In genomic region chr5:118253551-118253950, GRCm38 (mm10) we compare ENCODE assay signal across 23 mouse cellular contexts. TPM values are rescaled to one million over a fixed set of nuclear protein-coding genes. Genes with fewer than 3 reads are reported as not detected.
"Had no signal": no experiment of that assay in that cellular context is flagged by ENCODE, and none has a peak within 500 bp of the region (broad histone marks: within the 10 kb centered on the region; RNA-seq: fewer than 3 reads in every experiment).

No protein-coding gene starts in this region.

- H3K4me1 ChIP-seq: limb, embryonic 12.5 days; limb, embryonic 15.5 days; midbrain, embryonic 12.5 days; midbrain, embryonic 15.5 days; neural tube, embryonic 12.5 days had no signal

- H3K27ac ChIP-seq: kidney, postnatal 0 days; layer of hippocampus, adult 2 months; limb, embryonic 12.5 days; limb, embryonic 15.5 days; liver, embryonic 14.5 days; midbrain, embryonic 12.5 days; midbrain, embryonic 15.5 days; neural tube, embryonic 12.5 days; neural tube, embryonic 15.5 days had no signal

- ATAC-seq: liver, postnatal 0 days; midbrain, embryonic 15.5 days had no signal

- H3K4me2 ChIP-seq: limb, embryonic 12.5 days; limb, embryonic 15.5 days; liver, embryonic 11.5 days; lung, embryonic 14.5 days; midbrain, embryonic 12.5 days; midbrain, embryonic 15.5 days; neural tube, embryonic 12.5 days; neural tube, embryonic 15.5 days had no signal

- H3K4me3 ChIP-seq: layer of hippocampus, adult 2 months; limb, embryonic 12.5 days; limb, embryonic 15.5 days; midbrain, embryonic 12.5 days; midbrain, embryonic 15.5 days; neural tube, embryonic 12.5 days; neural tube, embryonic 15.5 days had no signal

- H3K9me3 ChIP-seq: limb, embryonic 12.5 days; limb, embryonic 15.5 days; midbrain, embryonic 12.5 days; midbrain, embryonic 15.5 days; neural tube, embryonic 12.5 days; neural tube, embryonic 15.5 days had no signal

- H3K9ac ChIP-seq: limb, embryonic 12.5 days; limb, embryonic 15.5 days; liver, embryonic 14.5 days; liver, postnatal 0 days; lung, embryonic 14.5 days; midbrain, embryonic 12.5 days; midbrain, embryonic 15.5 days; neural tube, embryonic 12.5 days; neural tube, embryonic 15.5 days had no signal

- DNase-seq: kidney, adult 2 months; kidney, postnatal 25 days; layer of hippocampus, postnatal 36 days; left cerebral cortex, postnatal 4 days; liver, postnatal 0 days; lung, embryonic 14.5 days; lung, postnatal 10 days; lung, postnatal 36 days; retina, postnatal 1 day; right cerebral cortex, postnatal 25 days; spleen, adult 18-20 months; thymus, adult 18-20 months; thymus, postnatal 4 days had no signal

- H3K27me3 ChIP-seq: limb, embryonic 12.5 days; limb, embryonic 15.5 days; midbrain, embryonic 12.5 days; midbrain, embryonic 15.5 days; neural tube, embryonic 12.5 days; neural tube, embryonic 15.5 days had no signal

RNA-seq across cellular contexts. Expression of gene Rnft2, which starts 8.6 kb away (rescaled TPM):
- polyA plus RNA-seq: liver, postnatal 0 days had no signal
